Mouse (Mus musculus) urinary bladder, postnatal 14 days (tissue): ENCODE results near the gene Fam217b.
A peak's percentile ranks its signal among the peaks of the same experiment; 100 is the strongest.

ENCODE experiments used
- DNase-seq: peaks from one replicate; pipeline ENCODE4 v3.0.0; 2021; ENCODE audit warnings: low spot score

Gene Fam217b

GRCm38 (mm10) chr2:178414261-178415149 is at the start of gene Fam217b, which contains the start of gene Ppp1r3d:
Gene Fam217b (plus strand): TSS chr2:178414524.
Gene Ppp1r3d (minus strand): TSS chr2:178414472.
- DNase-seq, result peak; percentile 43

GRCm38 (mm10) chr2:178407053-178407815 is 7.1 kb upstream of the Fam217b start, which contains the start of gene Sycp2:
Gene Sycp2 (minus strand): TSS chr2:178407685.
- DNase-seq, result no peak

GRCm38 (mm10) chr2:178409024-178409423 is 5.3 kb upstream of the Fam217b start:
- no peak for DNase-seq

- no peak for DNase-seq
These were observed 4.0 kb upstream of the Fam217b start for GRCm38 (mm10) chr2:178410286-178410685.

GRCm38 (mm10) chr2:178412598-178412997 is 1.7 kb upstream of the Fam217b start:
- peak; percentile 34 for DNase-seq

GRCm38 (mm10) chr2:178413081-178413480 is 1.2 kb upstream of the Fam217b start:
- no peak for DNase-seq

- DNase-seq, result peak; percentile 24
These were observed 653 bp upstream of the Fam217b start for GRCm38 (mm10) chr2:178413481-178414260.

- DNase-seq, result no peak
These were observed 775 bp downstream of the Fam217b start for GRCm38 (mm10) chr2:178415150-178415448.

- peak; percentile 24 for DNase-seq
These were observed 2.1 kb downstream of the Fam217b start for GRCm38 (mm10) chr2:178416427-178416826.

- DNase-seq, result no peak
These were observed 2.6 kb downstream of the Fam217b start for GRCm38 (mm10) chr2:178416970-178417369.

- no peak for DNase-seq
These were observed 6.3 kb downstream of the Fam217b start for GRCm38 (mm10) chr2:178420576-178420975.

- no peak for DNase-seq
These were observed 7.3 kb downstream of the Fam217b start for GRCm38 (mm10) chr2:178421603-178422002.

GRCm38 (mm10) chr2:178422186-178422585 is 7.9 kb downstream of the Fam217b start:
- no peak for DNase-seq

GRCm38 (mm10) chr2:178423223-178423622 is 8.9 kb downstream of the Fam217b start:
- no peak for DNase-seq

GRCm38 (mm10) chr2:178426229-178426628 is 11.9 kb downstream of the Fam217b start:
- no peak for DNase-seq

GRCm38 (mm10) chr2:178427181-178427580 is 12.9 kb downstream of the Fam217b start:
- DNase-seq, result no peak

GRCm38 (mm10) chr2:178428183-178428582 is 13.9 kb downstream of the Fam217b start:
- DNase-seq, result no peak

GRCm38 (mm10) chr2:178428676-178429075 is 14.4 kb downstream of the Fam217b start:
- DNase-seq, result no peak

GRCm38 (mm10) chr2:178429426-178429825 is 15.1 kb downstream of the Fam217b start:
- DNase-seq, result no peak

- no peak for DNase-seq
These were observed 15.9 kb downstream of the Fam217b start, which contains the start of gene Cdh26 for GRCm38 (mm10) chr2:178430231-178430630. Gene Cdh26 (plus strand): TSS chr2:178430531.

GRCm38 (mm10) chr2:178433495-178433894 is 19.2 kb downstream of the Fam217b start:
- no peak for DNase-seq

- no peak for DNase-seq
These were observed 19.6 kb downstream of the Fam217b start for GRCm38 (mm10) chr2:178433903-178434302.
